Mouse (Mus musculus): ENCODE results near the gene Srebf2. TPM values are rescaled to one million over a fixed set of nuclear protein-coding genes. Genes with fewer than 3 reads are reported as not detected.
A peak's percentile ranks its signal among the peaks of the same experiment; 100 is the strongest.

Gene Srebf2
- total RNA-seq, 1 experiment, result 173 TPM

- Histone ChIP-seq H3K4me3 (ENCODE audit: insufficient read depth in 1 of 2, low read depth in 1 of 2, low read length in 2 of 2, poor library complexity in 1 of 2, severe bottlenecking in 1 of 2) (no peak overlapping the region), H3K36me3 (ENCODE audit: control insufficient read depth, insufficient read depth, low read length, poor library complexity, severe bottlenecking) (peaks cover 5% of the 10 kb centered on the region; the same call in 1 of the 2 replicates), H3K4me1 (ENCODE audit: control insufficient read depth in 2 of 2, insufficient read depth in 2 of 2, low read length in 2 of 2, poor library complexity in 1 of 2) (peaks cover 11 to 22% of the 10 kb centered on the region in 2 experiments), H3K9ac (ENCODE audit: insufficient read depth, low read depth, low read length, poor library complexity, severe bottlenecking) (no peak overlapping the region), H3K27ac (ENCODE audit: insufficient read depth, low read depth, low read length, poor library complexity, severe bottlenecking) (no peak overlapping the region), H3K9me3 (ENCODE audit: control insufficient read depth, insufficient read depth, low read depth, low read length) (no peaks in the 10 kb centered on the region)
- no peak for DNase-seq (ENCODE audit: low read depth, low spot score)
- in situ Hi-C loops (cut with MboI; ENCODE audit: low sequenced_read_pairs in 2 of 2, unreplicated experiment in 2 of 2), result no loop called here
- TF ChIP-seq ZNF384 (IDR thresholded peaks at IDR 0.05; ENCODE audit: low read depth, low read length) (no peak), MAFK (IDR thresholded peaks at IDR 0.05; ENCODE audit: insufficient read depth, low read depth, low read length) (no peak), ZC3H11A (IDR thresholded peaks at IDR 0.05; ENCODE audit: borderline replicate concordance, low read depth, low read length) (no peak), HCFC1 (IDR thresholded peaks at IDR 0.05; ENCODE audit: borderline replicate concordance, insufficient read depth, low read length) (no peak), CHD2 (IDR thresholded peaks at IDR 0.05; ENCODE audit: low read depth, low read length) (no peak)
Observed at GRCm38 (mm10) chr15:82150042-82150441, 3.1 kb downstream of the Srebf2 start.

GRCm38 (mm10) chr15:82151176-82151575, 4.2 kb downstream of the Srebf2 start:
- peaks cover 5% of the 10 kb centered on the region; the same call in 1 of the 2 replicates for H3K36me3 ChIP-seq (ENCODE audit: control insufficient read depth, insufficient read depth, low read length, poor library complexity, severe bottlenecking)
- no peaks in the 10 kb centered on the region for H3K9me3 ChIP-seq (ENCODE audit: control insufficient read depth, insufficient read depth, low read depth, low read length)
- H3K27ac ChIP-seq (ENCODE audit: insufficient read depth, low read depth, low read length, poor library complexity, severe bottlenecking), result no peak overlapping the region
- in situ Hi-C loops (cut with MboI; ENCODE audit: low sequenced_read_pairs in 2 of 2, unreplicated experiment in 2 of 2), result no loop called here
- H3K4me3 ChIP-seq (ENCODE audit: insufficient read depth in 1 of 2, low read depth in 1 of 2, low read length in 2 of 2, poor library complexity in 1 of 2, severe bottlenecking in 1 of 2), result no peak overlapping the region
- H3K9ac ChIP-seq (ENCODE audit: insufficient read depth, low read depth, low read length, poor library complexity, severe bottlenecking), result no peak overlapping the region
- no peak for DNase-seq (ENCODE audit: low read depth, low spot score)
- TF ChIP-seq CHD2 (IDR thresholded peaks at IDR 0.05; ENCODE audit: low read depth, low read length) (no peak), ZNF384 (IDR thresholded peaks at IDR 0.05; ENCODE audit: low read depth, low read length) (no peak), ZC3H11A (IDR thresholded peaks at IDR 0.05; ENCODE audit: borderline replicate concordance, low read depth, low read length) (no peak), MAFK (IDR thresholded peaks at IDR 0.05; ENCODE audit: insufficient read depth, low read depth, low read length) (no peak), HCFC1 (IDR thresholded peaks at IDR 0.05; ENCODE audit: borderline replicate concordance, insufficient read depth, low read length) (no peak)
- H3K4me1 ChIP-seq (ENCODE audit: control insufficient read depth in 2 of 2, insufficient read depth in 2 of 2, low read length in 2 of 2, poor library complexity in 1 of 2), result peaks cover 4 to 21% of the 10 kb centered on the region in 2 experiments

- Histone ChIP-seq H3K9me3 (ENCODE audit: control insufficient read depth, insufficient read depth, low read depth, low read length) (no peaks in the 10 kb centered on the region), H3K36me3 (ENCODE audit: control insufficient read depth, insufficient read depth, low read length, poor library complexity, severe bottlenecking) (peaks cover 5% of the 10 kb centered on the region; the same call in 1 of the 2 replicates), H3K4me1 (ENCODE audit: control insufficient read depth in 2 of 2, insufficient read depth in 2 of 2, low read length in 2 of 2, poor library complexity in 1 of 2) (peaks cover 2 to 21% of the 10 kb centered on the region in 2 experiments; a peak in 3 of 4 replicates), H3K27ac (ENCODE audit: insufficient read depth, low read depth, low read length, poor library complexity, severe bottlenecking) (no peak overlapping the region), H3K9ac (ENCODE audit: insufficient read depth, low read depth, low read length, poor library complexity, severe bottlenecking) (no peak overlapping the region), H3K4me3 (ENCODE audit: insufficient read depth in 1 of 2, low read depth in 1 of 2, low read length in 2 of 2, poor library complexity in 1 of 2, severe bottlenecking in 1 of 2) (no peak overlapping the region)
- in situ Hi-C loops (cut with MboI; ENCODE audit: low sequenced_read_pairs in 2 of 2, unreplicated experiment in 2 of 2), result no loop called here
- 0 out of 2 replicates have a peak, but pooled peaks have one; percentile 9 for TF ChIP-seq ZNF384 (IDR thresholded peaks at IDR 0.05; ENCODE audit: low read depth, low read length)
- no peak for TF ChIP-seq HCFC1 (IDR thresholded peaks at IDR 0.05; ENCODE audit: borderline replicate concordance, insufficient read depth, low read length)
- no peak for DNase-seq (ENCODE audit: low read depth, low spot score)
Observed at GRCm38 (mm10) chr15:82152022-82152421, 5.0 kb downstream of the Srebf2 start.

GRCm38 (mm10) chr15:82152435-82152834, 5.5 kb downstream of the Srebf2 start:
- Histone ChIP-seq H3K4me3 (ENCODE audit: insufficient read depth in 1 of 2, low read depth in 1 of 2, low read length in 2 of 2, poor library complexity in 1 of 2, severe bottlenecking in 1 of 2) (no peak overlapping the region), H3K27ac (ENCODE audit: insufficient read depth, low read depth, low read length, poor library complexity, severe bottlenecking) (no peak overlapping the region), H3K9me3 (ENCODE audit: control insufficient read depth, insufficient read depth, low read depth, low read length) (no peaks in the 10 kb centered on the region), H3K9ac (ENCODE audit: insufficient read depth, low read depth, low read length, poor library complexity, severe bottlenecking) (no peak overlapping the region), H3K4me1 (ENCODE audit: control insufficient read depth in 2 of 2, insufficient read depth in 2 of 2, low read length in 2 of 2, poor library complexity in 1 of 2) (peaks cover 2 to 21% of the 10 kb centered on the region in 2 experiments; a peak in 3 of 4 replicates), H3K36me3 (ENCODE audit: control insufficient read depth, insufficient read depth, low read length, poor library complexity, severe bottlenecking) (peaks cover 5% of the 10 kb centered on the region; the same call in 1 of the 2 replicates)
- no peak for DNase-seq (ENCODE audit: low read depth, low spot score)
- TF ChIP-seq ZNF384 (IDR thresholded peaks at IDR 0.05; ENCODE audit: low read depth, low read length) (no peak), CHD2 (IDR thresholded peaks at IDR 0.05; ENCODE audit: low read depth, low read length) (no peak), HCFC1 (IDR thresholded peaks at IDR 0.05; ENCODE audit: borderline replicate concordance, insufficient read depth, low read length) (no peak), MAFK (IDR thresholded peaks at IDR 0.05; ENCODE audit: insufficient read depth, low read depth, low read length) (no peak), ZC3H11A (IDR thresholded peaks at IDR 0.05; ENCODE audit: borderline replicate concordance, low read depth, low read length) (no peak)
- in situ Hi-C loops (cut with MboI; ENCODE audit: low sequenced_read_pairs in 2 of 2, unreplicated experiment in 2 of 2), result no loop called here

DNA sequence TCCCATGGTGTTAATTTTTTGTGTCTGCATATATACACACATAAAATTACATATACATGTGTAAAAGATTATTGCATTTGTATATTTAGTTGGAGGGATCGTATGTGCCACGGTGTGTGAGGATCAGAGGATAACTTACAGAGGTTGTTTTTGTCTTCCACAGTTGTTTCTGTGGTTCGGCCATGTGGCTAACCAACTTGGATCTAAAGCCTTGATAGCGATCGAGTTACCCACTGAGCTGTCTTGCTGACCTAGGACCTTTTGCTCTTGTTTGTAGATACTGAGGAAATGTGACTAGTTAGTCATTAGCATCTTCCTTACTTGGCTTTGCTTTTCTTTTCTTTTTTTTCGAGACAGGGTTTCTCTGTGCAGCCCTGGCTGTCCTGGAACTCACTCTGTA, 9.3 kb downstream of the Srebf2 start:
- H3K9me3 ChIP-seq (ENCODE audit: control insufficient read depth, insufficient read depth, low read depth, low read length), result no peaks in the 10 kb centered on the region
- no peak overlapping the region for H3K4me3 ChIP-seq (ENCODE audit: insufficient read depth in 1 of 2, low read depth in 1 of 2, low read length in 2 of 2, poor library complexity in 1 of 2, severe bottlenecking in 1 of 2)
- no peak overlapping the region for H3K27ac ChIP-seq (ENCODE audit: insufficient read depth, low read depth, low read length, poor library complexity, severe bottlenecking)
- no peak for TF ChIP-seq CHD2 (IDR thresholded peaks at IDR 0.05; ENCODE audit: low read depth, low read length)
- peaks cover 4 to 26% of the 10 kb centered on the region in 2 experiments for H3K4me1 ChIP-seq (ENCODE audit: control insufficient read depth in 2 of 2, insufficient read depth in 2 of 2, low read length in 2 of 2, poor library complexity in 1 of 2)
- no peak overlapping the region for H3K9ac ChIP-seq (ENCODE audit: insufficient read depth, low read depth, low read length, poor library complexity, severe bottlenecking)
- in situ Hi-C loops (cut with MboI; ENCODE audit: low sequenced_read_pairs in 2 of 2, unreplicated experiment in 2 of 2), result no loop called here
- H3K36me3 ChIP-seq (ENCODE audit: control insufficient read depth, insufficient read depth, low read length, poor library complexity, severe bottlenecking), result peaks cover 5% of the 10 kb centered on the region; the same call in 1 of the 2 replicates
- no peak for DNase-seq (ENCODE audit: low read depth, low spot score)

Data from ES-E14 (cell line).